Mouse (Mus musculus) gastrocnemius, postnatal 14 days (tissue): ENCODE results near the gene Fam234b. TPM values are rescaled to one million over a fixed set of nuclear protein-coding genes. Genes with fewer than 3 reads are reported as not detected.

Experiments
- DNase-seq: peaks from one replicate; pipeline ENCODE4 v3.0.0; 2021; ENCODE audit warnings: mixed read lengths
- intact Hi-C: fragments of 180-260 bp; cut with DNase I; formaldehyde crosslinking; loops from one replicate; pipeline ENCODE4 v1.15.1; 2025; ENCODE audit warnings: low total_unique reads
- total RNA-seq, 2 experiments: library from RNA; stranded (reverse); gene quantifications; 2 replicates each; pipeline ENCODE4 v1.2.3; 2021

The Fam234b gene
- total RNA-seq, 2 experiments from 2014 or later, result 2.5 to 3.1 TPM

DNA sequence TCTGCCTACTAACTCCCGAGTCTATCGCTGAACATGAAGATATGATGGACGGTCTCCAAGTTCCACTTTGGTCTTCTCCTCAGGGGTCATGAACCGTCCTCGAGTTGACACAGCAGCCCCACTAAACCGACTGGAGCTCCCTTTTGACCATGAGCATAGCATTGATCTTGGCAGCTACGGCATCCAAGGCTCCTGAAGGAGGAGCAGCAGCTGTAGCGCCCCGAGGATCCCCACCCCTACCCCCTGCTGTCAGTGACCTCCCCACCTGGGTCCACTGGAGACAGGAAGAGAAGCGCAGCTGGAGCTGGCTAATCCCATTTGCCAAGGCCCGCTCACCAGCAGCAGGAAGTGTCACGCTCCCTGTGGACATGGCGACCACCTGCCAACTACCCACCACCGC, 26.0 kb upstream of the Fam234b start:
- no peak for DNase-seq
- intact Hi-C loops, result no loop called here

- intact Hi-C loops, result no loop called here
- no peak for DNase-seq
Observed at GRCm38 (mm10) chr6:135175014-135175413, 22.8 kb upstream of the Fam234b start.

DNA sequence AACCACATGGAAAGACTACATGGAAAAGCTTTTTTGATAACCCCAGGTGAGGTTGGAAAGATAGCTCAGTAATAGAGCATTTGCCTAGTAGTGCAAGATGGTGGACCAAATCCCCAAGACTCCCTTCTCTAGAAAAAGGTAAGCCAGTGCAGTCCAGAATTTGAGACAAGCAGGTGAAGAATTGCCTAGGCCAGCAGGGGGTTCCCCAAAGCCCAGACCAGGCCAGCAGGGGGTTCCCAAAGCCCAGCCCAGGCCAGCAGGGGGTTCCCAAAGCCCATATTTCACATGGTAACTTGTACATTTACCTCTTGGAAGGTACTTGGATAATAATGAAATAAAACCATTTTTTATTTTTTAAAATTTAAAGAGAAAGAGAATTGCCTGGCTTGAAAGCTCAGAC, 20.5 kb upstream of the Fam234b start:
- DNase-seq, result no peak
- intact Hi-C loops, result no loop called here

- intact Hi-C loops, result no loop called here
- DNase-seq, result no peak
Observed at GRCm38 (mm10) chr6:135178599-135178998, 19.2 kb upstream of the Fam234b start.

GRCm38 (mm10) chr6:135182925-135183324, 14.9 kb upstream of the Fam234b start:
- intact Hi-C loops, result no loop called here

DNA sequence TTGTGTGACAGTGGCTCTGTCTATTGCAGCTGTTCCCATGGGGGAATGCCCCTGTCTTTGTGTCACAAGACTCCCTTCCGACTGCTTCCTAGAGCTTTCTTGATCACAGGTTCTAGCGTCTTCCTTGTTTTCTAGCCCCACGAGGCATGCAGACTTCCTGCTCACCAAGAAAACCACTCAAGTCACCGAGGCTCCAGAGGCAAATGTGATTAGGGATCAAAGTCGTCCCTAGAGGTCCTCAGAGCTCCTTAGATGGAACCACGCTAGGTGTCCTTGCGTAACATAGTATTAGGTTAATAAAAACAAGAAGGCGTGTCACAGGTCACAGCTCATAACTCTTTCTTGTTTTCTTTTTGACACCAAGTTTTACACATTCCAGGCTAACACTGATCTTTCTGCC, 13.8 kb upstream of the Fam234b start:
- intact Hi-C loops, result no loop called here
- DNase-seq, result no peak

More at GRCm38 (mm10) chr6:135182925-135183324, 14.9 kb upstream of the Fam234b start:
- DNase-seq, result no peak

DNA sequence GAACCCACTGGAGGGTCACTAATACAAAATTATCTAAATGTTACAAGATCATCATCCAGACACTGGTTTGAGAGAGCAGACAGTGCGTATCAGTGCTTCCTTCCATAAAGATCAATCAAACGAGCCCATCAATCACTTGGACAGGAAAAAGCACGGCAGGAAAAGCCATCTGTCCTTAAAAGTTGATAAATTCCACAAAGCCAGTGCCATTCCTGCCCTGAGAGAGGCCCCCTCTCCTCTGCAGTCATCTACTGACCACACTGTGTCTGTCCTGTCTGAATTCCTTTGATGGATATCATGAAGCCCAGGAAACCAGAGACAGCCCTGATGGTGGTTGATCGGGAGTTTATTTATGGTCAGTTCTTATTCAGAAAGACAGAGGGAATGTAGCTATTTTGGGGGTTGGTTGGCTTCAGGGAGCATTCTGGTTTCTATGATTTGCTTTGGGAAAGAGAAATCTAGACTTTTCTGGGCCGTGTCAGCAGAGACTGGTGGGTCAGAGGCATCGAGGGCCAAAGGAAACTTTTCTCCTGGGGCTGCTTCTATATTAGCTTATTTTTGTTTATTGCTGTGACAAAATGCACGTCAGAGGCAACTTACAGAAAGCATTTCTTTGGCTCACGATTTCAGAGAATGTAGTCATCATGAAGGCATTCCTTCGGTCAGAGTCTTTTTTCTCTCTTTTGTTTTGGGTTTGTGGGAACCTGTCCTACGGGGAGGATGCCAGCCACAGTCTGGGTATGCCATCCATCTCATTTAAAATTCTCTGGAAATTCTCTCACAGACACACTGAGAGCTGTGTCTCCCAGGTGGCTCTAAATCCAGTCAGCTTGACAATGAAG, 10.5 kb upstream of the Fam234b start:
- DNase-seq, result no peak
- intact Hi-C loops, result no loop called here

DNA sequence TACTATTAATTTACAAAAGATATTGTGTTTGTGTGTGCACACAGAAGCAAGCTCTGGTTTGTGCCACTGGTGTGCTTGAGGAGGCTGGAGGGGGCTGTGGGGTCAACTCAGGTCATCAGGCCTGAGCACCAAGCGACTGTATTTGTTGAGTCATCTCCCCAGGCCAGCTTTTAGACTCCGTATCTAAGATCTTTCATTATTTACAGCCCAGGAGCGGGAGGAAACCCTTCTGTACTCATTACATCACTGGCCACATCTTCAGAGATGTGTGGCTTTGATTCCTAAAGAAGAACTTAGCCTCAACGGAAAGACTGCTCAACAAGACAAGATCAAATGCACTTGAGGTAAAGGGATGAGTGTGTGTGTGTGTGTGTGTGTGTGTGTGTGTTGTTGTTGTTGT, 9.1 kb upstream of the Fam234b start:
- intact Hi-C loops, result no loop called here
- DNase-seq, result no peak

- no peak for DNase-seq
- intact Hi-C loops, result no loop called here
Observed at GRCm38 (mm10) chr6:135190122-135190521, 7.7 kb upstream of the Fam234b start.

DNA sequence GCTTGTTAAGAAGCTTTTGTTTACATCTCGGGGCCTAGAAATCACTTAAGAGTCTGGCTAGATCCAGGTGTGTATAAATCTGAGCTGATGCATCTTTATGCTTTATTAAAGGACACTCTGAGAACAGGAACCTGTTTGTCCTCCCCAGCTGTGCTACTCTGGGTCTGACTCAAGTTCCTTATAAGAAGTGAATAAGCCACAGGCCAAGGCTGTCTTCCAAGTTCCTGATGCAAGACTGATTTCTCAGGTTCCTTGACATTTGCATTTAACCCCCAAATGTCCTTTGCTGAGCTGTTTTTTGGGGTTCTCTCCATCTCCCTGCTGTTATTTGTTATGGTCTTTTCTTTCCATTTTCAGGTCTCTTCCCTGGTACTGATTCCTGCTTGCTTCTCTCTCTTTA, 5.9 kb upstream of the Fam234b start:
- intact Hi-C loops, result no loop called here

DNA sequence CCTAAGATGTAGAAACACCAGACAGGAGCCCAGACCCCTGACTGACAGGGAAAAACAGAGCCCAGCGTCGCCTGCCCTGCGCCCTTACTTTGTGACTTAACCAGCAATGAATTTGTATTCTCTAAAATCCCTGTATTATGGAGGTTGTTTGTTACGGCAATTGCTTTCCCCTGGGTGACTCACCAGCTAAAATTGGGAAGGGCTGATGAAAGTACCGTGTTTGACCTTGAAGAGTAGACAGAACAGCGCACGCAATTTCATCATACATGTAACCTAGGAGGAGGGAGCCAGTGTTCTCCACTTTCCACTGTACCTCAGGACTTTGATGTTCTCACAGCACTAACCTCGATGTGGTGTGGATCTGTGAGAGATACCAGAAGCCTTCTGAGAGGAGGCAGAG, 4.8 kb upstream of the Fam234b start:
- no peak for DNase-seq
- intact Hi-C loops, result no loop called here

More for the DNA sequence above, 5.9 kb upstream of the Fam234b start:
- no peak for DNase-seq

GRCm38 (mm10) chr6:135193733-135194132, 4.0 kb upstream of the Fam234b start:
- intact Hi-C loops, result no loop called here
- DNase-seq, result no peak

- intact Hi-C loops, result no loop called here
- DNase-seq, result no peak
Observed at GRCm38 (mm10) chr6:135194907-135195306, 2.9 kb upstream of the Fam234b start.

- no peak for DNase-seq
- intact Hi-C loops, result no loop called here
Observed at GRCm38 (mm10) chr6:135196707-135197106, 1.1 kb upstream of the Fam234b start.

DNA sequence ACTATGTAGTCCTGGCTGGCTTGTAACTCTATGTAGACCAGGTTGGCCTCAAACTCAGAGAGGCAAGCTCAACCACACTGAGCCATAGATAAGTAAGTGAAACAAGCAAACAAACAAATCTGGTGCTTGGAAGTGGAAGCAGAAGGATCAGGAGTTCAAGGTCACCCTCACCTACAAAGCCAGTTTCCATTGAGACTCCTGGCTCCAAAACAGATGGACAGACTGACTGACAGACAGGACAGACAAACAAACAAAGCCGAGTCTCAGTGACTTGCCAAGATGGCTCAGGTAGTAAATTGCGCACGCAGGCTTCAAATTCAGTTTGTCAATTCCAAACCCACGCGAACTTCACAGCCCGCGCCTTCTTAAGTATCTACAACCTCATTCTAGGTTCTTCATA, 331 bp upstream of the Fam234b start:
- no peak for DNase-seq
- intact Hi-C loops, result no loop called here

DNA sequence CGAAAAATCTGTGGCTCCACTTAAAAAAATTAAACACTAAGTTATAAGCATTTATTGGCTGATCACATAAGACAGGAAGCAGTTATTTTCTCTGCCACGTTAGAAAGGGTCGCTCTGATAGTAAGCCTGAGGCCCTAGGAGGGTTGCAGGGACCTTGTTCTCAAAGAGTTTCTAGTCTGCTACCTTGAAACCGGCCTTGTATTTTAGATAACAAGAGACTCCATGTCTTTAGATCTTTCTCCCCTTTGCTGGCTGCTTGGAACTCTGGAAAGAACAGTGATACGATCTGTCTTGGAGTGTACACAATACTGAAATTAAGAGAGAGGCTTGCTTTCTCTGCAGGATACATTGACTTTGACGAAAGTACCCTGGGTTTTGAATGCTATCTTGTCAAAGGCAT, 949 bp downstream of the Fam234b start:
- DNase-seq, result no peak

GRCm38 (mm10) chr6:135200122-135200957, 2.6 kb downstream of the Fam234b start:
- intact Hi-C loops, result no loop called here
- DNase-seq, result no peak

More for the DNA sequence above, 949 bp downstream of the Fam234b start:
- intact Hi-C loops, result no loop called here

DNA sequence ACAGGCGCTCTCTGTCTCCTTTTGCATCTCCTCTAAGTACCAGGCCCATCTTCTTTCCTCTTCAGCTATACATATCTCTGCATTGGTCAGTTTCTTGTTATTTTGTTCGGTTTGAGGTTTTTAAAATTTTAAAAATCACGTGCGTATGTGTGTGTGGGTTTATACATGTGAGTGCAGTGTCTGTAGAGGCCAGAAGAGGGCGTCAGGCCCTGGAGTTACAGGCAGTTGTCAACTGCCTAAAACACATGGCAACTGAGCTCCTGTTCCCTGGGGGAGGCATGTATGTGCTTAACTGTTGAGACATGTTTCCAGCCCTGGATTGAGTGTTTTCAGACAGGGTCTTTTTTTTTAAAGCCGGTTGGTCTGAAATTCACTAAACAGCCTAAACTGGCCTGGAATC, 4.9 kb downstream of the Fam234b start:
- no peak for DNase-seq
- intact Hi-C loops, result no loop called here

- DNase-seq, result no peak
- intact Hi-C loops, result no loop called here
Observed at GRCm38 (mm10) chr6:135203737-135204136, 6.0 kb downstream of the Fam234b start.

DNA sequence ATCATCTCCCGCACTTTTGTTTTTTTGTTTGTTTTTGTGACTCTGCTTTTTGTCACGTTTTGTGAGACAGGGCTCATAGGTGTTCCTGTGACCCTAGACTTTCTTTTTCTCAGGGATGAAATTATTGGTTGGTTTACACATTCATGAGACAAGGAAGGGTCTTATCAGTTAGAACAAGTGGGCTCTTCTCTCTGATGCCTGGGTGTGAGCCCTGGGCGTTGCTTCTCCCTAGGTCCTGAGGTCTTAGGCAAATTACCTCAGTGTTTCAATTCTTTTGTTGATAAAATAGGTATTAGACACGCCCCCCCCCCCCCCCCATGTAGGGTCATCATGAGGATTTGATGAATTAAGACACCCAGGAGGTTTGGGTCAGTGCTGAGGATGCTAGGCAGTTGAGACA, 7.1 kb downstream of the Fam234b start:
- no peak for DNase-seq
- intact Hi-C loops, result no loop called here

GRCm38 (mm10) chr6:135205802-135206201, 8.0 kb downstream of the Fam234b start:
- intact Hi-C loops, result no loop called here
- no peak for DNase-seq
